Mouse (Mus musculus) neural tube, embryonic 11.5 days (tissue): ENCODE results near the gene Nxf1. TPM values are rescaled to one million over a fixed set of nuclear protein-coding genes. Genes with fewer than 3 reads are reported as not detected.
A peak's percentile ranks its signal among the peaks of the same experiment; 100 is the strongest.

ENCODE experiments used
- ATAC-seq: fragments of 200-750 bp; cut with Nextera tagmentation; 2 replicates; pipeline ENCODE4 v1.8.0; 2017; ENCODE audit warnings: moderate number of reproducible peaks, mild to moderate bottlenecking, moderate TSS enrichment, moderate library complexity; ENCODE audit not compliant: insufficient read depth, low FRiP score, low TSS enrichment
- DNase-seq: peaks from one replicate; pipeline ENCODE4 v3.0.0-alpha.2; 2015; ENCODE audit warnings: low spot score
- H3K27ac ChIP-seq: fragments of 300-500 bp; sonication (generic); 2 replicates; pipeline ENCODE4 v1.5.1; 2014; ENCODE audit warnings: low read depth, mild to moderate bottlenecking, low read length
- H3K27me3 ChIP-seq: fragments of 300-500 bp; sonication (generic); 2 replicates; pipeline ENCODE4 v1.6.1; 2014; ENCODE audit warnings: mild to moderate bottlenecking, low read length, mixed read lengths; ENCODE audit not compliant: control insufficient read depth, insufficient read depth
- H3K36me3 ChIP-seq: fragments of 300-500 bp; sonication (generic); 2 replicates; pipeline ENCODE4 v1.6.1; 2014; ENCODE audit warnings: mild to moderate bottlenecking, low read length, moderate library complexity, mixed read lengths; ENCODE audit not compliant: control insufficient read depth, insufficient read depth
- H3K4me1 ChIP-seq: fragments of 300-500 bp; sonication (generic); 2 replicates; pipeline ENCODE4 v1.6.1; 2014; ENCODE audit warnings: low read length, mixed read lengths; ENCODE audit not compliant: control insufficient read depth, insufficient read depth
- H3K4me2 ChIP-seq: fragments of 300-500 bp; sonication (generic); 2 replicates; pipeline ENCODE4 v1.6.1; 2014; ENCODE audit warnings: low read depth, mild to moderate bottlenecking, moderate library complexity
- H3K4me3 ChIP-seq: fragments of 300-500 bp; sonication (generic); 2 replicates; pipeline ENCODE4 v1.5.1; 2014; ENCODE audit warnings: low read depth, low read length
- H3K9ac ChIP-seq: fragments of 300-500 bp; sonication (generic); 2 replicates; pipeline ENCODE4 v1.6.1; 2014; ENCODE audit warnings: mild to moderate bottlenecking, low read length
- H3K9me3 ChIP-seq: fragments of 300-500 bp; sonication (generic); 2 replicates; pipeline ENCODE4 v1.6.1; 2016; ENCODE audit warnings: low read length; ENCODE audit not compliant: control insufficient read depth
- WGBS: fragments of 180-500 bp; shearing (Covaris S2); extraction: QIAGEN DNeasy Blood & Tissue Kit; methylation state at CpG from one replicate; pipeline ENCODE4 v1.1.7; 2014; 5-methylcytosine and 5-hydroxymethylcytosine counted together
- polyA plus RNA-seq: library from polyadenylated mRNA; unstranded; fragments of >200 nt; fragmentation: Nextera tagmentation; extraction: Ambion mirVana; gene quantifications from 2 replicates; pipeline ENCODE4 v1.2.1, GENCODE M21; 2014

The Nxf1 gene
- polyA plus RNA-seq, 1 experiment from 2014 or later = 245 TPM

DNA sequence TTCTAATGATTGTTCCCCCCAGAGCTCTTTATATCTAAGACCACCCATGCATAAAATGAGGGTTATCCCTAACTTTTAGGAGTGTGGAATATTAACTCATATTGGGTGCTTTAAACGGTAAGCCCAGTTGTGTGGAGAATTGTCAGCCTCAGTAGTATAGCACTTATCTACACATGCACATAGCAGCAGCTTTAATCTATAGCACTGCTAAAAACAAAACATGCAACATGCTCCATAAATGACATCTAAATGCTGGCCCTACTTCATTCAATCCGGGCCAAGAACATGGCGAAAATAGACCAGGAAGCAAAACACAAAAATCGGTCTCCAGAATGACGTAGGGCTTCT is 34.3 kb upstream of the Nxf1 start:
- DNase-seq = no peak
- Histone ChIP-seq H3K36me3 (peaks cover 6% of the 10 kb centered on the region), H3K4me3 (peak overlapping the region; percentile 88), H3K4me1 (peaks cover 19% of the 10 kb centered on the region), H3K27ac (peak overlapping the region; percentile 83), H3K9ac (peak overlapping the region; percentile 96), H3K27me3 (no peaks in the 10 kb centered on the region), H3K4me2 (peak overlapping the region; percentile 82), H3K9me3 (no peaks in the 10 kb centered on the region)
- ATAC-seq = peak; percentile 5; the same call in 1 of the 2 replicates
- 0% methylated on average over 5 of the region's 5 CpGs for WGBS

DNA sequence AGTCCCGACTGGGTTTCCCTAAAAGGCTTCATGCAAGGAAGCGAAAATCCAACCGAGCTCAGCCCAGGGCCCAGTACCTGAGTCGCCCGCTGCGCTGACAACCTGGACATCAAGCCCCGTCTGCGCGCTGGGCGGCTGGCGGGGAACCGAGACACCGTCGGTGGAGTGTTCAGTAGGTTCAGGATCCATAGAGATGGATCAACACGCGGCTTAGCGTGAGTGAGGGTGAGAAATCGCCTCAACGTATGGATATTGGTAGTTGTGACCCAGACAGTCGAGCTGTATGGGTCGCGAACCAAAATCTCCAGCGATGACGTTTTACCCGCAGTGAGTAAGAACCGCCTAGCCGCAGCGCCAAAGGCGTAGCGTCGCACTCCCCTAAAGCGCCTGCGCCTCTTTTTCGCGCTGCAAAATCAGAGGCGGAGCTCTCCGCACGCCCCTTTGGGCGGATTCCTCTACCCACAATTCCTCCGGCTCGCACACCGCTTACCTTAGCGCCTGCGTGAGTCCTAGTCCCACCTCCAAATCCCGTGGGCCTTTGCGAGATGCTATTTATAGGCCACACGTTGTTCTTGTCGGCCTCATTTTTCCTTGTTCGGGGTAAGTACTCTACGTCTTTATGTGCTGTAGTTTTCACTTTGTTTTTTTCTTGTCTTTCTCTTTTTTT is 33.8 kb upstream of the Nxf1 start, which contains the start of gene Slc3a2:
TSS of gene Slc3a2 (minus strand) at position 463 of the 667 bp plus-strand sequence.
- peak; percentile 90 for ATAC-seq
- DNase-seq = peak; percentile 97
- under 1% methylated on average over 50 of the region's 50 CpGs for WGBS
- peak within 1 kb of the TSS; percentile 82 for H3K4me2 ChIP-seq
- H3K4me3 ChIP-seq = peak within 1 kb of the TSS; percentile 88
- H3K27me3 ChIP-seq = no peaks in the 10 kb centered on the region
- H3K4me1 ChIP-seq = peaks cover 19% of the 10 kb centered on the region
- peak within 1 kb of the TSS; percentile 96 for H3K9ac ChIP-seq
- H3K9me3 ChIP-seq = no peaks in the 10 kb centered on the region
- H3K36me3 ChIP-seq = peaks cover 6% of the 10 kb centered on the region
- peak within 1 kb of the TSS; percentile 83 for H3K27ac ChIP-seq

DNA sequence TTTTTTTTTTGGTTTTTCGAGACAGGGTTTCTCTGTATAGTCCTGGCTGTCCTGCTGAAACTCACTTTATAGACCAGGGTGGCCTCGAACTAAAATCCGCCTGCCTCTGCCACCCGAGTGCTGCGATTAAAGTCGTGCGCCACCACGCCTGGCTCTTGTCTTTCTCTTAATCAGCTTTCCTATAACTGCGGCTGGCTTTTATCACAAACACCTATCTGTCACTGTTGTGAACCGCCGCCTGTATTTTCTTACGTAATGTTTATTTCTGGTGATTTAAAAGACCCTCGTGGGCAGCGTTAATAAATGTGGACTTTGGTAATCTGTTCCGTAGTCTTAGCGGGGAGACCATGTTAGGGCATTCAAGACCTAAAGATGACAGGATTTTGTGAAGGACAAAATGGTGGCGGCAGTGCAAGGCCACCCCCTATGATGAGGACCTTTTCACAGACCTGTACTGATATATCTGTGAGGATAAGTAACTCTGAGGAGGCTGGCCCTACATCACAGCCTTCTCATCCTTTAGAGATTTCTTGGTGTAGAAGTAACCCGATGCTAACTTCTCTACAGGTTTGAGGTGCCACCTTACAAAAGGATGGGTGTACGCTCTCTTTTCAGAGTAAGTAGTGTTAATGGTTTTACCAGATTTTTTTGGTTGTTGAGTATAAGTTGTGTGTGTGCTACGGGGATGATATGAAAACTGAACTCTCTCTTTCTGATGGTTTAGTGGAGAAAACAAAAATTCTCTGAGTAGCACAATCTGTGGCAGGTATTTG is 33.1 kb upstream of the Nxf1 start:
- WGBS = under 1% methylated on average over 20 of the region's 20 CpGs

DNA sequence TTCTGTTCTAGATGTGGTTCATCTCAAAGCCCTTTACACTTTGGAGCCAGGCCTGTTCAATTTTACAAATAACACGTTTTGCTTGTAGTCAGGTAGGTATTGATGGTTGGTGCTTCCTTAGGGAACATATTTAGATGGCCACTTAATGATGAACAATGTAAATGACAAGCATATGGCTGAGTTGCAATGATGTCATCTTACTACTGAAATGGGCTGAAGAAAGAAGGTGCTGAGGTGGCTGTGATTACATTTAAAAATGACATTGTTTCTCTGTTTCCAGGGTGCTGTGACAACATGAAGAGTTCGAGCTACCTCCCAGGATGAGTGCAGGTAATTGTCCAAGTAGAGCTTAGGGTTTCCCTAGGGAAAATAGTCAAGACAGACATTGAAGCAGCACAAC is 32.5 kb upstream of the Nxf1 start:
- H3K9me3 ChIP-seq = no peaks in the 10 kb centered on the region
- WGBS = 1% methylated on average over 2 of the region's 2 CpGs
- DNase-seq = no peak
- H3K4me1 ChIP-seq = peaks cover 19% of the 10 kb centered on the region
- peak overlapping the region; percentile 65; the same call in 1 of the 2 replicates for H3K27ac ChIP-seq
- peak overlapping the region; percentile 96 for H3K9ac ChIP-seq
- peak overlapping the region; percentile 82 for H3K4me2 ChIP-seq
- H3K27me3 ChIP-seq = no peaks in the 10 kb centered on the region
- peak overlapping the region; percentile 88 for H3K4me3 ChIP-seq
- peaks cover 6% of the 10 kb centered on the region for H3K36me3 ChIP-seq
- ATAC-seq = no peak

More for the DNA sequence above, 33.1 kb upstream of the Nxf1 start:
- Histone ChIP-seq H3K9me3 (no peaks in the 10 kb centered on the region), H3K27me3 (no peaks in the 10 kb centered on the region), H3K4me3 (peak overlapping the region; percentile 88), H3K9ac (peak overlapping the region; percentile 96), H3K4me2 (peak overlapping the region; percentile 82), H3K27ac (peak overlapping the region; percentile 65), H3K36me3 (peaks cover 6% of the 10 kb centered on the region), H3K4me1 (peaks cover 19% of the 10 kb centered on the region)
- ATAC-seq = no peak
- DNase-seq = peak; percentile 26

DNA sequence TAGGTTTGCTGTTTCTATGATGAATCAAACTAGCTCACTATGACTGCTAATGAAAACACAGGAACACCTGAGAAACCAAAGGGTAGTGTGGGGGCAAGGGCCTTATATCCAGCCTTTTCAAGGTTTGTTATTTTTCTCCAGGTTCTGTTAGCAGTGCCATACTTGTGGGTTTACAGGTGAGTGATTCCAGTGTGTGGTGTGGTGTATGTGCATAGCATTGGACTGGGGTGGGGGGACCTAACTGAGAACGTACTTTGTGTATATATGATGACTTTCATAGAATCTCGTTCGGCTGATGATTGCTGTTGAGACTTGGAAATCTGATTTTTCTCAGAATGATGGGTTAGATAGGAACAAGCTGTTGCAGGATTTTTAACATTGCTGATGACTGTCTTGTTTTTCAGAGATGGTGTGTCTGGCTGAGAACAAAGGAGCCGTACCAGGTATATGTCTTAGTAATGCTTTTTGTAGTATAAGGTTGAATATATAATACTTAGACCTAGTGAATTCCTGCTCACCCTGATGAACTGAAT is 31.7 kb upstream of the Nxf1 start:
- H3K4me1 ChIP-seq = peaks cover 19% of the 10 kb centered on the region
- ATAC-seq (no peak), DNase-seq (no peak)
- 54% methylated on average over 4 of the region's 4 CpGs for WGBS
- H3K9me3 ChIP-seq = no peaks in the 10 kb centered on the region
- H3K4me3 ChIP-seq = peak overlapping the region; percentile 88
- H3K36me3 ChIP-seq = peaks cover 6% of the 10 kb centered on the region
- no peaks in the 10 kb centered on the region for H3K27me3 ChIP-seq
- H3K9ac ChIP-seq = peak overlapping the region; percentile 96
- peak overlapping the region; percentile 82 for H3K4me2 ChIP-seq
- H3K27ac ChIP-seq = no peak overlapping the region

DNA sequence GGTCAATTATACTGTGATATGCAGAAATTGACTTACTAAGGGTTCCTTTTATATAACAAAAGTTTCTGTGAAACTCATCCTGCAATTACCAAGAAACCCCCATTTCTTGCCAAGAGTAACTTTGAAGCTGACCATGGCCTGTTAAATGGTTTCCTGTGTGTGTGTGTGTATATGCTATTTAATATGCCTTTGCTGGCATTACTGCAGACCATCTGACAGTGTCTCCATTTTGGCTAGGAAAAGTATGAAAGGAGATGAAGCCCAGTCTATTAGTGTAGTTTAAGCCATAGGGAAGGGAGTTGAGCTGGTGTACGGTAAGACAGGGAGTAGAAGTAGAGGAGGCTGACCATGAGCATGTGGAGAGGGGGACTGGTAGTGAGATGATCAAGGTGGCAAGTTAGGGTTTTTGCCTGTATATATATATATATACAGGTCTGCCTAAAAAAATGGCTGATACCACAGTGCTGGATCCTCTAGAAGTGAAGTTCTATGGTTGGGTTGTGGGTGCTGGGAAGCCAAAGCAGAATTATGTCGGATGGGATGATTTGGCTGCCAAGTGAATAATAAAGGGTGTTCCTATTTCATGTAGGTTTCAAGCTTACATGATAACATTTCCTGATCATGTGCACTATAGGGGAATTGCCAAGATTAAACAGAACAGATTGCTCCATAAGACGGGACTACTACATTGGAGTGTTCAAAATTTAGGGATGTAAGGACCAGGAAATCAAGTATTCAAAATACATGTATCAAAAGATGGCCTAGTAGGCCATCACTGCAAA is 30.1 kb upstream of the Nxf1 start:
- H3K9ac ChIP-seq = no peak overlapping the region
- DNase-seq (no peak), ATAC-seq (no peak)
- peaks cover 19% of the 10 kb centered on the region for H3K4me1 ChIP-seq
- WGBS = 13% methylated on average over 3 of the region's 3 CpGs
- no peak overlapping the region for H3K27ac ChIP-seq
- no peaks in the 10 kb centered on the region for H3K9me3 ChIP-seq
- H3K4me3 ChIP-seq = no peak overlapping the region
- no peak overlapping the region for H3K4me2 ChIP-seq
- H3K36me3 ChIP-seq = peaks cover 6% of the 10 kb centered on the region
- H3K27me3 ChIP-seq = no peaks in the 10 kb centered on the region

DNA sequence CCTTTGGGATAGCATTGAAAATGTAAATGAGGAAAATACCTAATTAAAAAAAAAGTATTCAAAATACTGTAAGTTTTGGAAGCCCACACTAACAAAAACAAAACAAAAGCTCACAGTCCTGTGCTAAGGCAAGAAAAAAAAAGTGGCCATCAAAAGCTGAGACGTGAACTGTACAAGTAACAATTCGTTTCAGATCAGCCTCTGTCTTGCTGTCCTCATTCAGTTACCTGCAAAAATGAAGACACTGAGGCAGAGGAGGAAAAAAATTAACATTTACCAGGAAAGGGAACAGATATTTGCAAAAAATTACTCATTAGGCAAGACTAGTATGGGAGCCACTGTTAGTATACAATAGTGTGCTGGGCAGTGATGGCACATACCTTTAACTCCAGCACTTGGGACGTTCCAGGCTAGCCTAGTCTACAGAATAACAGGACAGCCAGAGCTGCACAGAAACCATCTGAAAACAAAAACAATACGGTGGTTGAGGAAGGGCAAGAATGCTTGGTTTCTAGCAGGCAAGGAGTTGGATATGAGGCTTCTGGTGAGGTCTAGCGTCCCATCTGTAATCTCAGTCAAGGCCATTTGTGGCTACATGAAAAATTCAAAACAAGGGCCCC is 29.3 kb upstream of the Nxf1 start:
- Histone ChIP-seq H3K9ac (no peak overlapping the region), H3K27me3 (no peaks in the 10 kb centered on the region), H3K36me3 (peaks cover 6% of the 10 kb centered on the region), H3K9me3 (no peaks in the 10 kb centered on the region), H3K4me1 (peaks cover 12% of the 10 kb centered on the region), H3K4me2 (no peak overlapping the region), H3K27ac (0 out of 2 replicates have a peak overlapping the region, but pooled peaks have one; percentile 8), H3K4me3 (no peak overlapping the region)
- 29% methylated on average over 5 of the region's 5 CpGs for WGBS
- ATAC-seq (no peak), DNase-seq (no peak)
